Comparison of ENCODE assay signal across 11 mouse cellular contexts in genomic region chr19:11407428-11407827, GRCm38 (mm10). TPM values are rescaled to one million over a fixed set of nuclear protein-coding genes. Genes with fewer than 3 reads are reported as not detected.
"Had no signal": no experiment of that assay in that cellular context is flagged by ENCODE, and none has a peak within 500 bp of the region (broad histone marks: within the 10 kb centered on the region; RNA-seq: fewer than 3 reads in every experiment).

No protein-coding gene starts in this region.

- DNase-seq: kidney, adult 11 months; kidney, adult 9 months; kidney, postnatal 10 days; kidney, postnatal 4 days; lung, adult 2 months; right cerebral cortex, adult 18-20 months; right cerebral cortex, postnatal 25 days; thymus, postnatal 14 days had no signal

RNA-seq across cellular contexts. Expression of gene Ms4a4c, which starts 2.9 kb away (rescaled TPM):
- total RNA-seq: layer of hippocampus, adult 2 months; layer of hippocampus, postnatal 14 days; left cerebral cortex, postnatal 14 days had no signal

RNA-seq across cellular contexts. Expression of gene Ms4a4b, which starts 35.9 kb away (rescaled TPM):
- total RNA-seq: layer of hippocampus, adult 2 months; layer of hippocampus, postnatal 14 days; left cerebral cortex, postnatal 14 days had no signal
